Mouse (Mus musculus) liver, postnatal 0 days (tissue): ENCODE data around the gene Rnf224. TPM values are rescaled to one million over a fixed set of nuclear protein-coding genes. Genes with fewer than 3 reads are reported as not detected.

Experiments
- ATAC-seq: fragments of 200-750 bp; cut with Nextera tagmentation; 2 replicates; pipeline ENCODE4 v1.8.0; 2017; ENCODE audit warnings: mild to moderate bottlenecking, moderate library complexity
- DNase-seq: peaks from one replicate; pipeline ENCODE4 v3.0.0-alpha.2; 2016
- H3K27ac ChIP-seq: fragments of 300-500 bp; sonication (generic); 2 replicates; pipeline ENCODE4 v1.5.1; 2014; ENCODE audit warnings: antibody characterized with exemption, moderate library complexity, mild to moderate bottlenecking, low read depth
- H3K27me3 ChIP-seq: fragments of 300-500 bp; sonication (generic); 2 replicates; pipeline ENCODE4 v1.6.1; 2014; ENCODE audit warnings: low read length, control low read depth, mixed read lengths; ENCODE audit not compliant: insufficient read depth
- H3K36me3 ChIP-seq: fragments of 300-500 bp; sonication (generic); replicated peaks from 2 replicates; pipeline ENCODE4 v1.6.1; 2014; ENCODE audit warnings: mild to moderate bottlenecking, control low read depth, low read length, moderate library complexity, mixed read lengths; ENCODE audit not compliant: insufficient read depth
- H3K4me1 ChIP-seq: fragments of 300-500 bp; sonication (generic); 2 replicates; pipeline ENCODE4 v1.6.1; 2014; ENCODE audit warnings: antibody characterized with exemption, mild to moderate bottlenecking, control low read depth; ENCODE audit not compliant: insufficient read depth
- H3K4me2 ChIP-seq: fragments of 300-500 bp; sonication (generic); 2 replicates; pipeline ENCODE4 v1.6.1; 2014; ENCODE audit warnings: low read depth, mild to moderate bottlenecking, low read length, moderate library complexity, mixed read lengths
- H3K4me3 ChIP-seq: fragments of 300-500 bp; sonication (generic); 2 replicates; pipeline ENCODE4 v1.5.1; 2014; ENCODE audit warnings: low read depth, low read length
- H3K9ac ChIP-seq: fragments of 300-500 bp; sonication (generic); replicated peaks from 2 replicates; pipeline ENCODE4 v1.6.1; 2014; ENCODE audit warnings: mild to moderate bottlenecking, moderate library complexity
- H3K9me3 ChIP-seq: fragments of 300-500 bp; sonication (generic); 2 replicates; pipeline ENCODE4 v1.6.1; 2016; ENCODE audit warnings: mild to moderate bottlenecking, control low read depth, low read length, mixed read lengths
- CTCF ChIP-seq: sonication (generic); IDR thresholded peaks from 2 replicates; pipeline ENCODE4 v1.5.1; 2016; ENCODE audit warnings: antibody characterized with exemption, low read depth
- EP300 ChIP-seq: IDR thresholded peaks from 2 replicates; pipeline ENCODE4 v1.6.1; 2016; ENCODE audit warnings: antibody characterized with exemption, low read depth, mild to moderate bottlenecking
- WGBS: fragments of 180-500 bp; shearing (Covaris S2); extraction: QIAGEN DNeasy Blood & Tissue Kit; methylation state at CpG from one replicate; pipeline ENCODE4 v1.1.7; 2014; ENCODE audit not compliant: insufficient replicate concordance; 5-methylcytosine and 5-hydroxymethylcytosine counted together
- polyA plus RNA-seq: library from polyadenylated mRNA; unstranded; fragments of >200 nt; fragmentation: Nextera tagmentation; extraction: Ambion mirVana; gene quantifications from 2 replicates; pipeline ENCODE4 v1.2.1, GENCODE M21; 2015

Gene Rnf224
- polyA plus RNA-seq, 1 experiment from 2014 or later: not detected

DNA sequence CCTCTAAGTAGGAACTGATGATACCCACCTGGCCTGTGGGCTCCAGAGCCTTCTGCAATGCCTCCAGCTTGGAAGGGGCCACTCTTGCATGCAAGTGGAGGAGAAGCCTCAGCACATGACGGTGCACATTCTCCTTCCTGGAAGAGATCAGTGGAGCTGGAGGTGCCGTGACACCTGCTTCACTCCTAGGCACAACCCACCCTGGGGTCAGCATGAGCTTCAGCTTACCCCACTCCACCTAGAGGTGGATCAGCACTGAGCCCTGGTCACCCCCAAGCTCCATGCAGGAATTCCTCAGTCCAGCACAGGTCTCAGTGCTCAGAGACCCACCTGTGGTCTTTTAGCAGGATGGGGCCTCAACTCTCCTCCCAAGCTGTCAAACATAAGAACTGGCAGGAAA lies 36.0 kb downstream of the Rnf224 start:
- H3K4me1 ChIP-seq: peaks cover 14% of the 10 kb centered on the region
- no peak overlapping the region for H3K4me3 ChIP-seq
- ATAC-seq (no peak), DNase-seq (no peak)
- H3K9me3 ChIP-seq: no peaks in the 10 kb centered on the region
- H3K9ac ChIP-seq: no peak overlapping the region
- 83% methylated on average over 2 of the region's 2 CpGs for WGBS
- H3K36me3 ChIP-seq: peaks cover 54% of the 10 kb centered on the region
- no peak overlapping the region for H3K4me2 ChIP-seq
- no peaks in the 10 kb centered on the region for H3K27me3 ChIP-seq
- TF ChIP-seq CTCF (no peak), EP300 (no peak)
- H3K27ac ChIP-seq: no peak overlapping the region

DNA sequence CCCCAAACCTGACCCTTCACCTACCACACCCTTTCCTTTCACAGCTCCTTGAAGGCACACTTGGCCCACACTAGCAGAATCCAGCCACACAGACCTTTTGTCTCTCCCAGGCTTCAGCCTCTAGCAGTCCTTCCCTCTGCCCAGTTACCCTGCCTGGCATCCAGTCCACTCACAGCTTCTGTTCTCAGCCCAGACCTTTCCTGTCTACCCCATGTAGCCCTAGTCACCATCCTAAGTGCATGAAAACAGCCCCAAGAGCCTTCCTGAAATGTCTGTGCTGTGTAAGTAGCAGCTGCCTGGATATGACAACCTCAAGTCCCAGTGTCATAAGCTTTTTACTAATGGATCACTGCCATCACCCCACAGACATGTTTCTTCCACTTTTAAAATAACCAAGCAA lies 38.6 kb downstream of the Rnf224 start:
- Histone ChIP-seq H3K4me2 (no peak overlapping the region), H3K36me3 (peaks cover 34% of the 10 kb centered on the region), H3K4me1 (peaks cover 36% of the 10 kb centered on the region), H3K27me3 (no peaks in the 10 kb centered on the region), H3K4me3 (no peak overlapping the region), H3K9ac (no peak overlapping the region), H3K27ac (no peak overlapping the region; the same call in 1 of the 2 replicates), H3K9me3 (no peaks in the 10 kb centered on the region)
- ATAC-seq (no peak), DNase-seq (no peak)
- TF ChIP-seq EP300 (no peak), CTCF (no peak)

DNA sequence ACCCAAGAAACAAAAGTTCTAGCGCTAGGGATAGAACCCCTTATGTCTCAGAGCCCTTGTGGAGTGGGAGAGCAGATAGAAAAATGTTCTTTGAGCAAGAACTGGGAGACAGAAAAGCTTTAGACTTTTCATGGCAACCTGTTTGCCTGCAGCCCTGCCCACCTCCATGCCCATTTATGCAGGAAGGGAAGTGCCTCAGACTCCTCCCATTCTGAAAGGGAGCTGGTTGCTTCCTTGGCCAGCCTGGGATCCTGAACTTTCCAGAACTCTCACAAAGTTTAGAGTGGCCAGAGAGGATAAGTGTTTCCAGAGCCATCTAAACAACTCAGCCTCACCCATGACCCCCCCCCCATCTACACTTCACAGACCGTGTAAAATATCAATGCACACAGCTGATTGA lies 39.4 kb downstream of the Rnf224 start:
- no peaks in the 10 kb centered on the region for H3K9me3 ChIP-seq
- H3K4me3 ChIP-seq: 0 out of 2 replicates have a peak overlapping the region, but pooled peaks have one; percentile 50
- no peaks in the 10 kb centered on the region for H3K27me3 ChIP-seq
- H3K36me3 ChIP-seq: peaks cover 28% of the 10 kb centered on the region
- H3K27ac ChIP-seq: peak overlapping the region; percentile 93
- DNase-seq (no peak), ATAC-seq (no peak)
- WGBS: 21% methylated on average over 2 of the region's 2 CpGs
- peak overlapping the region; percentile 83 for H3K4me2 ChIP-seq
- H3K4me1 ChIP-seq: peaks cover 36% of the 10 kb centered on the region
- peak overlapping the region; percentile 52 for H3K9ac ChIP-seq
- TF ChIP-seq CTCF (no peak), EP300 (no peak)

DNA sequence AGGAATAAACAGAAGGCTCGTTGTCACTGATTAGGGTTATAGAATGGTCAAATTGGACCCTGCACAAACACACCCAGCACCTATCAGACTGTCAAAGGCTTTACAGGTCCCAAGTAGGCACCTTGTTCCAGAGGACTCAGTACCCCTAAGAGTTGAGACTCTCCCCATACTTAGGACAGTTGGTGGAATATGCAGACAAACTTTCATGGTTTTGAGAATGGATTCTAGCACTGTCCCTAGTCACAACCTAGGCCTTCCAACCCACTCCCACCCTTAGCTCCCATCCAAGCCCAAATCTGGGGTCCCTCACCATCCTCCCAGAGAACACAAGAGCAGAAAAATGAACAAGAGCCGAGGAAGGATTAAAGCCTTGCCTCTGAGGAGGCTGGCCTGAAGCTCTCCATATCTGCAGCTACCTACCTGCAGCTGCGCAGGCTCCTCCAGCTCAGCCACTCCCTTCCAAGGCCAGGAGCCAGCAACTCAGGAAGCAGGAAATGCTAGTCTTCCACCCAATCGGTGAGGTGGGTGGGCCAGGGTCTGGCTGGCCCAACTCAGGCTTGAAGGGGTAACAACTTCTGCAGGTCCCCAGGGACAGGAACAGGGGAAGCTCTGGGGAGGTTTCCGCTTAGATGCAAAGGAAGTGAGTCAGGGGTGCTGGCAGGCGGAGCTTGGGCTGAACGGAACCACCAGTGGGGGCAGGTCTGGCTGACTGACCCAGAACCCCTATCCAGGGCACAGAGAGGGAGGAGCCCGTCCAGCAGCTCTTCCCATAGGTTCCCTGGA lies 40.2 kb downstream of the Rnf224 start, which contains the start of gene Tor4a:
Gene Tor4a, minus strand, starts transcription at position 715 of the 783 bp plus-strand sequence.
- Histone ChIP-seq H3K27me3 (no peaks in the 10 kb centered on the region), H3K27ac (peak within 1 kb of the TSS; percentile 93), H3K4me3 (peak within 1 kb of the TSS; percentile 50), H3K36me3 (peaks cover 27% of the 10 kb centered on the region), H3K9ac (peak within 1 kb of the TSS; percentile 52), H3K4me1 (peaks cover 36% of the 10 kb centered on the region), H3K4me2 (peak within 1 kb of the TSS; percentile 83), H3K9me3 (no peaks in the 10 kb centered on the region)
- TF ChIP-seq EP300 (no peak), CTCF (peak; percentile 21; the same call in 1 of the 2 replicates)
- ATAC-seq: peak; percentile 66
- DNase-seq: peak; percentile 77
- WGBS: 7% methylated on average over 8 of the region's 8 CpGs

DNA sequence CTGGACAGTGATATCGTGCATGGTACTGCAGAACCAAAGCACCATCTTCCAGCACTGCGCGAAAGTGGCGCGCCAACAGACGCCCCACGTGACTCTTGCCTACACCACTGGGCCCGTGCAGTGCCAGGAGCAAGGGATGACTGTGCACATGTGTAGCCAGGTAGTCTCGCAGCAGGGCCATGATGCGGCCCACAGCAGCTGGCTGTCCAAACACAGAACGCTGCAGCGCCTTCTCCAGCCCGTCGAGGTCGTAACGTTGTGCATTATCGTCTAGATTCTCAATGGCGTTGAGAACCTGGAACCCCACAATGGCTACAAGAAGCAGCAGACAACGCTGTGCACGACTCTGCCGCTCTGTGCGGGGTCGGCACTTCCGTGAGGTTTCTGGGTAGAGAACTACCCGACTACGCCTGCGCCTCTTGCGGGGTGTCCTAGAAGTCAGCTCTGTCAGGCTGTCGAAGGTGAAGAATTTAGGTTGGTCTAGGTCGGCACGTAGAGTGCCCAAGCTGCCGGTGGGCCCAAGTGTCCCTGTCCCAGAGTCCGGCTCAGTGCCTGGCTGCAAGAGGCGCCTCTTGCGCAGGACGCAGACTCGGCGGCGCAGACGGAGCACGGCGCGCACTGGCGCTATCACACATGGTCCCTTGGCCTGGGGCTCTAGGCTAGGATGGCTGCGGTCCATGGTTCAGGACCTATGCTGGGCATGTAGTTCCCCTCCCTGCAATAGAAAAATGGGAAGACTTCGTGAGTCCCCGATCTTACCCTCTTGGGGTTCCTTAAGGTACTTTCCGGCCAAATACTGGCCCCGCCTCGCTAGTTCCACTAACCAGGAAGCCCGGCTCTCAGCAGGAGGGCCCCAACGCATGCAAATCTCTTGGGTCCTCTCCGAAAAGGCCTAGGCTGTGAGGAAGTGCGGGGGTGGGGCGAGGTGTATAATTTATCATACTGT lies 41.1 kb downstream of the Rnf224 start:
- ATAC-seq (peak; percentile 42), DNase-seq (peak; percentile 74)
- Histone ChIP-seq H3K9me3 (no peaks in the 10 kb centered on the region), H3K9ac (peak overlapping the region; percentile 52), H3K27ac (peak overlapping the region; percentile 93), H3K4me2 (peak overlapping the region; percentile 83), H3K4me3 (peak overlapping the region; percentile 50), H3K4me1 (peaks cover 36% of the 10 kb centered on the region), H3K36me3 (peaks cover 18% of the 10 kb centered on the region), H3K27me3 (no peaks in the 10 kb centered on the region)
- TF ChIP-seq EP300 (no peak), CTCF (no peak)
- WGBS: 8% methylated on average over 55 of the region's 55 CpGs
